Mouse (Mus musculus) limb, embryonic 14.5 days (tissue): Measurements from ENCODE around the gene Art4. TPM values are rescaled to one million over a fixed set of nuclear protein-coding genes. Genes with fewer than 3 reads are reported as not detected.
A peak's percentile ranks its signal among the peaks of the same experiment; 100 is the strongest.

Experiments
- ATAC-seq: fragments of 200-750 bp; cut with Nextera tagmentation; 2 replicates; pipeline ENCODE4 v1.8.0; 2017; ENCODE audit warnings: low read depth, moderate number of reproducible peaks, moderate TSS enrichment; ENCODE audit not compliant: low FRiP score
- DNase-seq: peaks from one replicate; pipeline ENCODE4 v3.0.0-alpha.2; 2015; ENCODE audit warnings: low spot score
- H3K27ac ChIP-seq: fragments of 300-500 bp; sonication (generic); replicated peaks from 2 replicates; pipeline ENCODE4 v1.5.1; 2014; ENCODE audit warnings: low read depth, mild to moderate bottlenecking, low read length, moderate library complexity, mixed read lengths
- H3K27me3 ChIP-seq: fragments of 300-500 bp; sonication (generic); 2 replicates; pipeline ENCODE4 v1.6.1; 2014; ENCODE audit warnings: low read length, mixed read lengths; ENCODE audit not compliant: control insufficient read depth, insufficient read depth
- H3K36me3 ChIP-seq: fragments of 300-500 bp; sonication (generic); 2 replicates; pipeline ENCODE4 v1.6.1; 2014; ENCODE audit warnings: mild to moderate bottlenecking, low read length, moderate library complexity, mixed read lengths; ENCODE audit not compliant: control insufficient read depth, insufficient read depth
- H3K4me1 ChIP-seq: fragments of 300-500 bp; sonication (generic); 2 replicates; pipeline ENCODE4 v1.6.1; 2014; ENCODE audit warnings: antibody characterized with exemption, low read length, mixed read lengths; ENCODE audit not compliant: control insufficient read depth, insufficient read depth
- H3K4me2 ChIP-seq: fragments of 300-500 bp; sonication (generic); replicated peaks from 2 replicates; pipeline ENCODE4 v1.6.1; 2014; ENCODE audit warnings: low read depth, mild to moderate bottlenecking, low read length, moderate library complexity; ENCODE audit not compliant: severe bottlenecking
- H3K4me3 ChIP-seq: fragments of 300-500 bp; sonication (generic); replicated peaks from 2 replicates; pipeline ENCODE4 v1.5.1; 2014; ENCODE audit warnings: low read length
- H3K9ac ChIP-seq: fragments of 300-500 bp; sonication (generic); 2 replicates; pipeline ENCODE4 v1.6.1; 2014; ENCODE audit warnings: mild to moderate bottlenecking, low read depth, low read length, moderate library complexity; ENCODE audit not compliant: severe bottlenecking
- H3K9me3 ChIP-seq: fragments of 300-500 bp; sonication (generic); 2 replicates; pipeline ENCODE4 v1.6.1; 2016; ENCODE audit warnings: low read length; ENCODE audit not compliant: control insufficient read depth
- POLR2A ChIP-seq: fragments of 200-500 bp; IDR thresholded peaks from 2 replicates; pipeline ENCODE4 v1.8.0; 2012; ENCODE audit warnings: inconsistent platforms, mild to moderate bottlenecking, moderate library complexity, borderline replicate concordance; ENCODE audit not compliant: insufficient read depth, insufficient read length; ENCODE audit errors: extremely low read depth
- WGBS: fragments of 180-500 bp; shearing (Covaris S2); extraction: QIAGEN DNeasy Blood & Tissue Kit; methylation state at CpG from one replicate; pipeline ENCODE4 v1.1.7; 2014; 5-methylcytosine and 5-hydroxymethylcytosine counted together
- polyA plus RNA-seq, 2 experiments: library from polyadenylated mRNA; depleted of rRNA in 1 of 2; stranded (reverse) in 1 of 2; unstranded in 1 of 2; fragments of >200 nt; fragmentation: Nextera tagmentation in 1 of 2; extraction: Ambion mirVana in 1 of 2; gene quantifications; 2 replicates each; pipeline versions ENCODE4 v1.2.1 to v1.2.3; 2012 to 2014

Art4 gene
- polyA plus RNA-seq (2012; rRNA removed) (2.2 and 3.1 TPM in 2 replicates), polyA plus RNA-seq (2014; fragmentation: Nextera tagmentation; extraction: Ambion mirVana) (2.6 and 2.8 TPM in 2 replicates)

DNA sequence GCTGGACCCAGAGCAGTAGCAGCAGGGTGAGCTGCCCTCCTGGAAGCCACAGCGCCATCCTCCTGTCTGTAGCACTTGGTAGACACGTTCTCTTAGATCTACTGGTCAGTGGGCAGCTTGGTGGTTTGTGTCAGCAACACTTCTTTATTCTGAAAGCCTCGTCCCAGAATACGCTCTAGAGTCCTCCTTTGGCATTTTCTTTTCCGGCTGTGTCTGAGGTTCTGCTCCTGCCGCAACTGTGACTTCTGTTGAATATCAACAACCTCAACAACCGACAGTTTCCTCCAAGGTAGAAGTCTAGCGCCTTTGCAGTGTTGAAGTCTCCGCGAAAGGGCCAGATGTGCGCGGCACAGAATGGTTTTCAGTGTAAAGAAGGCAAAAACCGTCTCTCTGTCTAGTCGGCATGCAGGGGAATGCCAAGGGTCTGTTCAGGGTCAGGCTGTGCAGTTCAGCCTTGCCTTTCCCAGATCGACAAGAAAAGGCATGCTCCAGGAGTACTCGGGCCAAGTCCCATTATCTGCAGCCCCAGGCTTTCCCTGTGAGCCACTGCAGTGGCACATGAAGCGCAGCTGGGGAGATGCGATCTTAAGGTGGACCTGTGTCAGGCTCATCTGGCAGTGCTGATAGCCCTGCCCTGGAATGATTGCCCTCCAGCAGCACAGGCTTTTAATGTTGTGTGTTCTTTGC is at the start of gene Art4:
TSS of gene Art4 (minus strand) at position 548 of the 687 bp plus-strand sequence.
- Histone ChIP-seq H3K9ac (no peak within 1 kb of the TSS; the same call in 1 of the 2 replicates), H3K4me3 (peak within 1 kb of the TSS; percentile 7; the same call in 1 of the 2 replicates), H3K27me3 (no peaks in the 10 kb centered on the region), H3K4me1 (peaks cover 19% of the 10 kb centered on the region), H3K27ac (0 out of 2 replicates have a peak within 1 kb of the TSS, but pooled peaks have one; percentile 28), H3K36me3 (no peaks in the 10 kb centered on the region), H3K4me2 (no peak within 1 kb of the TSS; the same call in 1 of the 2 replicates), H3K9me3 (no peaks in the 10 kb centered on the region)
- WGBS, result 60% methylated on average over 18 of the region's 18 CpGs
- DNase-seq, result no peak
- ATAC-seq, result no peak
- TF ChIP-seq POLR2A, result no peak

DNA sequence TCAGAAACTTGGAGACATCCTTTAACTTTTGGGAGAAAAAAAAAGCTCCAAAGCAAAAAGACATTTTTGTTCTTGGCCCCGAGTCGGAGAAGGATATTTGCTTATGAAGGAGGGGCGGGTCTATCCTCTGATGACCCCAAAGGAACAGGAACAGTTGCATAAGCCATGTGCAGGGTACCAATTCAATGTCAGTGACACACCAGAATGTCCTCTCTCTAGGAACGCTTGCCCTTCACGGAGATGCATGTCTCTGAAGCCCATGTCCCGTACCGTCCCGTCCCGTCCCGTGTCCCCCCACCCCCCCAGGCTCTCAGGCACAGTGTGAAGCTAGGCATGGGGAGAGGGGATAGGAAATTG is 49.4 kb upstream of the Art4 start:
- WGBS, result 87% methylated on average over 10 of the region's 10 CpGs
- no peak overlapping the region for H3K4me2 ChIP-seq

DNA sequence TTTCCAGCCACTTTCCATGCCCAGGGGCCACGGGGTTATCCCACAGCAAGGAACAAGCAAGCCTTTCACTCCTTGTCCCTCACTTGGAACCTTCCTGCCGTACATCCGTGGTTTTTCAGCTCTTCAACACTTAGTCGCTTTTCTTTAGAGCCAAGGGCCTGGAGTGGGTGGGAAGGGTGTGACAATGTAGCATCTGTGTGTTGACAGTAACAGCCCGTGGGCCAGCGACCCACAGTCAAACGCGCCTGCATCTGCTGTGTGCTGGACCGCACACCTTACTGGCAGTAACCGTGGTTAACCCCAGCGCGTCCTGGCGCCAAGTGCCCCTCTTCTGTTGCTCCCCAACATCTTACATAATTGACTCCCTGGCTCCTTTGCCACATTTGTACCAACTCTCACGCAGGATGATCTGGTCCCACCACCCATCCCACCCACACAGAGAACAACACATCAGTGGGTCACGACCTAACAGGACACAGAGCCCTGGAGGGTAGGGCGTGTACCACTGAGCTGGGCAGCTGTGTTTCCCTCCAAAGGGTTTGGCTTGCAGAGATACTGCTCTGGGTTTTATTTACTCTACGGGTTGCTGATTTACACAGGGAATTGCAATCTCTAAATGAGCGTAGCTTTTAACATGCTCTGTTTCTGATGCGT is 48.9 kb upstream of the Art4 start:
- no peak for ATAC-seq

More for the DNA sequence above, 49.4 kb upstream of the Art4 start:
- Histone ChIP-seq H3K4me3 (no peak overlapping the region), H3K9me3 (no peaks in the 10 kb centered on the region), H3K4me1 (peaks cover 12% of the 10 kb centered on the region), H3K36me3 (no peaks in the 10 kb centered on the region), H3K27ac (no peak overlapping the region), H3K9ac (no peak overlapping the region), H3K27me3 (no peaks in the 10 kb centered on the region)
- DNase-seq (no peak), ATAC-seq (no peak)
- TF ChIP-seq POLR2A, result no peak

DNA sequence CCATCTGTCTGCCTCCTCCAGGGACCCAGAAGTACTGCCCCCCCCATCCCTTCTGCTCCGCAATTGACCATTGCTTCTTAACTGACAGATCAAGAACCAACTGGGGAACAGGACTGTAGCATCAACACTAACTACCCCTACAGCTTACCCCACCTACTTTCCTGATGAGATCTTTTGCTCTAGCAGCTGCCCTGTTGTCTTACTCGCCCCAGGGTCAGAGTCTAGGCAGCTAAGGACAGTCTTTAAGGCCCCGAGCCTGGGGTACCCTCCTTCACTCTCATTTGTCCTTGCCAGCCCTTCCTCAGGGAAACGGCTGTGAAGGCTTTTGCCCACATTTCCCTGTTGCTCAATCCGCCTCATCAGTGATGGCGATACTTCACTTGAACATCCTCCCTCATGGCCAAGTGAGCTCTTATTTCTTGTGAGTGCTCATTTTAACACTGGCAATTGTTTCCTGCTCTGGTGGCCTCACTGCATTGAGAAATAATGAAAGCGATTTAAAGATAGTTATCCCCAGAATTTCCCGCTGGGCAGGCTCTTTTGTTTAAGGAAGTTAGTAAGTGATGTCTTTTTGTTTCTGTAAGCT is 46.4 kb upstream of the Art4 start:
- no peak for DNase-seq
- 77% methylated on average over 8 of the region's 8 CpGs for WGBS
- Histone ChIP-seq H3K27ac (no peak overlapping the region), H3K4me1 (no peaks in the 10 kb centered on the region), H3K36me3 (no peaks in the 10 kb centered on the region), H3K9me3 (no peaks in the 10 kb centered on the region), H3K9ac (no peak overlapping the region), H3K27me3 (no peaks in the 10 kb centered on the region), H3K4me2 (no peak overlapping the region), H3K4me3 (no peak overlapping the region)
- no peak for TF ChIP-seq POLR2A
- no peak for ATAC-seq

More for the DNA sequence above, 48.9 kb upstream of the Art4 start:
- no peak overlapping the region for H3K4me2 ChIP-seq
- DNase-seq, result no peak
- no peak overlapping the region for H3K27ac ChIP-seq
- no peak overlapping the region for H3K4me3 ChIP-seq
- no peak overlapping the region for H3K9ac ChIP-seq
- H3K4me1 ChIP-seq, result peaks cover 12% of the 10 kb centered on the region
- no peaks in the 10 kb centered on the region for H3K9me3 ChIP-seq
- H3K27me3 ChIP-seq, result no peaks in the 10 kb centered on the region
- no peaks in the 10 kb centered on the region for H3K36me3 ChIP-seq
- 85% methylated on average over 19 of the region's 19 CpGs for WGBS
- TF ChIP-seq POLR2A, result no peak

DNA sequence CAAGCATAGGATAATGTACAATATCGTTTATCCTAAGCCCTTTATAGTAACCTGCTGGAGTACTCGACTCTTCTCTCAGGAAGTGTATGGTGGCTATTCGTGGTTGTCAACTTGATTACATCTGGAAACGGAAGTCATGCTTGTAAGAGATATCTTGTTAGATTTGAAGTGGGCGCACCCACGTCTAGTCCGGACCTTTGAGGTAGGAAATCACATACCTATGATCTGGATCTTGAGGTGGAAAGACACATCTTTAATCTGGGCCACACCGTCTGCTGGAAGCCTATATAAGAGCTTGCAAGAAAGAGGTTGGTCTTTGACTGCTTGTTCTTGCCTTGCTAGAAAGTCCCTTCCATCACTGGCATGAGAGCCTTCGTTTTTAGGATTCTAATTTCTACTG is 45.0 kb upstream of the Art4 start:
- no peaks in the 10 kb centered on the region for H3K4me1 ChIP-seq
- no peaks in the 10 kb centered on the region for H3K9me3 ChIP-seq
- no peak overlapping the region for H3K9ac ChIP-seq
- 91% methylated on average over 9 of the region's 9 CpGs for WGBS
- DNase-seq (no peak), ATAC-seq (no peak)
- TF ChIP-seq POLR2A, result no peak
- H3K36me3 ChIP-seq, result no peaks in the 10 kb centered on the region
- H3K27ac ChIP-seq, result no peak overlapping the region
- H3K4me2 ChIP-seq, result no peak overlapping the region
- H3K4me3 ChIP-seq, result no peak overlapping the region
- H3K27me3 ChIP-seq, result no peaks in the 10 kb centered on the region
